Comparison of ENCODE assay signal across 31 mouse cellular contexts in genomic region chr2:111726739-111727138, GRCm38 (mm10). TPM values are rescaled to one million over a fixed set of nuclear protein-coding genes. Genes with fewer than 3 reads are reported as not detected.
"Had no signal": no experiment of that assay in that cellular context is flagged by ENCODE, and none has a peak within 500 bp of the region (broad histone marks: within the 10 kb centered on the region; RNA-seq: fewer than 3 reads in every experiment).

No protein-coding gene starts in this region.

- H3K4me2 ChIP-seq: limb, embryonic 13.5 days; liver, embryonic 12.5 days; liver, embryonic 15.5 days; lung, embryonic 15.5 days; midbrain, embryonic 11.5 days; midbrain, embryonic 15.5 days; neural tube, embryonic 12.5 days; neural tube, embryonic 15.5 days had no signal

- ATAC-seq: liver, embryonic 12.5 days; midbrain, embryonic 15.5 days had no signal

- H3K27ac ChIP-seq: limb, embryonic 10.5 days; limb, embryonic 13.5 days; liver, embryonic 12.5 days; liver, embryonic 15.5 days; lung, embryonic 15.5 days; midbrain, embryonic 15.5 days; neural tube, embryonic 12.5 days; neural tube, embryonic 15.5 days; stomach, postnatal 0 days had no signal

- H3K36me3 ChIP-seq: limb, embryonic 10.5 days; limb, embryonic 13.5 days; liver, embryonic 12.5 days; liver, embryonic 15.5 days; lung, embryonic 15.5 days; midbrain, embryonic 15.5 days; neural tube, embryonic 12.5 days; neural tube, embryonic 15.5 days had no signal

- H3K9me3 ChIP-seq: limb, embryonic 10.5 days; limb, embryonic 13.5 days; liver, embryonic 12.5 days; liver, embryonic 15.5 days; midbrain, embryonic 15.5 days; neural tube, embryonic 12.5 days; neural tube, embryonic 15.5 days had no signal

- H3K27me3 ChIP-seq: limb, embryonic 13.5 days; liver, embryonic 12.5 days; liver, embryonic 15.5 days; lung, embryonic 15.5 days; megakaryocyte, embryonic 14.5 days; midbrain, embryonic 15.5 days; neural tube, embryonic 12.5 days; neural tube, embryonic 15.5 days had no signal

- DNase-seq: kidney, adult 9 months; kidney, postnatal 14 days; kidney, postnatal 4 days; layer of hippocampus, adult 9-11 months; liver; lung, adult 18-20 months; lung, postnatal 10 days; lung, postnatal 36 days; right cerebral cortex, adult 18-20 months; right cerebral cortex, postnatal 14 days; right cerebral cortex, postnatal 4 days; thymus, adult 2 months; thymus, postnatal 14 days; thymus, postnatal 4 days had no signal

- H3K4me1 ChIP-seq: limb, embryonic 10.5 days; limb, embryonic 13.5 days; liver, embryonic 12.5 days; liver, embryonic 15.5 days; lung, embryonic 15.5 days; megakaryocyte, embryonic 14.5 days; midbrain, embryonic 15.5 days; neural tube, embryonic 12.5 days; neural tube, embryonic 15.5 days had no signal

- H3K9ac ChIP-seq: limb, embryonic 13.5 days; liver, embryonic 12.5 days; liver, embryonic 15.5 days; lung, embryonic 15.5 days; midbrain, embryonic 15.5 days; neural tube, embryonic 12.5 days; neural tube, embryonic 15.5 days had no signal

- H3K4me3 ChIP-seq: limb, embryonic 10.5 days; limb, embryonic 13.5 days; liver, embryonic 12.5 days; liver, embryonic 15.5 days; lung, embryonic 15.5 days; megakaryocyte, embryonic 14.5 days; midbrain, embryonic 15.5 days; neural tube, embryonic 12.5 days; neural tube, embryonic 15.5 days had no signal

RNA-seq across cellular contexts. Expression of gene Olfr1301, which starts 24.1 kb away (rescaled TPM):
- total RNA-seq: layer of hippocampus, adult 18-20 months; layer of hippocampus, postnatal 25 days; left cerebral cortex, adult 18-20 months; left cerebral cortex, postnatal 25 days had no signal
- polyA plus RNA-seq: kidney, embryonic 16.5 days; limb, embryonic 10.5 days; limb, embryonic 13.5 days; liver, embryonic 12.5 days; liver, embryonic 15.5 days; lung, embryonic 15.5 days; midbrain, embryonic 11.5 days; midbrain, embryonic 15.5 days; neural tube, embryonic 12.5 days; neural tube, embryonic 15.5 days; stomach, embryonic 14.5 days; stomach, postnatal 0 days; thymus, adult 2 months had no signal

RNA-seq across cellular contexts. Expression of gene Olfr1302, which starts 50.5 kb away (rescaled TPM):
- total RNA-seq: layer of hippocampus, adult 18-20 months; layer of hippocampus, postnatal 25 days; left cerebral cortex, adult 18-20 months; left cerebral cortex, postnatal 25 days had no signal
- polyA plus RNA-seq: kidney, embryonic 16.5 days; limb, embryonic 10.5 days; limb, embryonic 13.5 days; liver, embryonic 12.5 days; liver, embryonic 15.5 days; lung, embryonic 15.5 days; midbrain, embryonic 11.5 days; midbrain, embryonic 15.5 days; neural tube, embryonic 12.5 days; neural tube, embryonic 15.5 days; stomach, embryonic 14.5 days; stomach, postnatal 0 days; thymus, adult 2 months had no signal
